Mouse (Mus musculus): ENCODE measurements at regions not wholly inside any gene's neighbourhood (a gene's known extent, or its start where the extent isn't known, plus 50 kb on each side); places are given as distances from the start of the nearest gene placed in this dataset.

GRCm38 (mm10) chr3:124501427-124501826 lies 75.6 kb upstream of the 1700006A11Rik start:
- no peaks in the 10 kb centered on the region for H3K9me3 ChIP-seq (replicated peaks; ENCODE audit: insufficient read depth, low read length)
- H3K79me2 ChIP-seq (ENCODE audit: control insufficient read depth, insufficient read depth, low read length, poor library complexity) = no peaks in the 10 kb centered on the region
- DNase-seq (ENCODE audit: low read depth, low spot score) = peak; percentile 36
- no peak overlapping the region for H3K4me3 ChIP-seq (ENCODE audit: control insufficient read depth in 1 of 2, insufficient read depth in 1 of 2, low read depth in 2 of 2, low read length in 2 of 2)
- no peaks in the 10 kb centered on the region for H3K4me1 ChIP-seq (ENCODE audit: control insufficient read depth in 1 of 2, insufficient read depth in 2 of 2, low read length in 2 of 2)
- no peaks in the 10 kb centered on the region for H3K36me3 ChIP-seq (ENCODE audit: control insufficient read depth in 1 of 2, insufficient read depth in 2 of 2, low read length in 2 of 2)
- peak; percentile 53 for TF ChIP-seq RAD21 (IDR thresholded peaks at IDR 0.05; ENCODE audit: low read depth, low read length)
- peak; percentile 53 for TF ChIP-seq ZC3H11A (IDR thresholded peaks at IDR 0.05; ENCODE audit: low read depth, low read length)
- TF ChIP-seq CHD1 (IDR thresholded peaks at IDR 0.05; ENCODE audit: low read depth, low read length) = no peak
- TF ChIP-seq HCFC1 (IDR thresholded peaks at IDR 0.05; ENCODE audit: low read depth, low read length) = no peak
- peak; percentile 88 for TF ChIP-seq SMC3 (IDR thresholded peaks at IDR 0.05; ENCODE audit: low read depth, low read length)
- no peak for TF ChIP-seq MXI1 (IDR thresholded peaks at IDR 0.05; ENCODE audit: low read depth, low read length)
- TF ChIP-seq MAFK (IDR thresholded peaks at IDR 0.05; ENCODE audit: borderline replicate concordance, low read depth, low read length) = no peak
- peak; percentile 12 to 68 (median 53); a peak in 5 of 6 replicates for TF ChIP-seq CTCF (IDR thresholded peaks at IDR 0.05 in 2 of 3, conservative IDR thresholded peaks at IDR 0.05 in 1 of 3; ENCODE audit: control insufficient read depth in 1 of 3, insufficient read depth in 1 of 3, low read depth in 2 of 3, low read length in 3 of 3, poor library complexity in 1 of 3, severe bottlenecking in 1 of 3)
- TF ChIP-seq ZKSCAN1 (IDR thresholded peaks at IDR 0.05; ENCODE audit: low read depth, low read length) = no peak
- no peak for TF ChIP-seq USF1 (IDR thresholded peaks at IDR 0.05; ENCODE audit: low read depth, low read length)
- TF ChIP-seq TAL1 (IDR thresholded peaks at IDR 0.05; ENCODE audit: low read length) = no peak
- TF ChIP-seq MYC (IDR thresholded peaks at IDR 0.05; ENCODE audit: low read depth, low read length) = no peak
- TF ChIP-seq ZMIZ1 (IDR thresholded peaks at IDR 0.05; ENCODE audit: low read depth, low read length) = no peak
- no peak overlapping the region for H3K9ac ChIP-seq (ENCODE audit: control insufficient read depth, low read depth, low read length, poor library complexity, severe bottlenecking)
- H3K27ac ChIP-seq (ENCODE audit: control insufficient read depth, low read depth, low read length) = no peak overlapping the region
- H3K27me3 ChIP-seq (ENCODE audit: control insufficient read depth in 1 of 2, insufficient read depth in 2 of 2, low read length in 2 of 2) = no peaks in the 10 kb centered on the region

DNA sequence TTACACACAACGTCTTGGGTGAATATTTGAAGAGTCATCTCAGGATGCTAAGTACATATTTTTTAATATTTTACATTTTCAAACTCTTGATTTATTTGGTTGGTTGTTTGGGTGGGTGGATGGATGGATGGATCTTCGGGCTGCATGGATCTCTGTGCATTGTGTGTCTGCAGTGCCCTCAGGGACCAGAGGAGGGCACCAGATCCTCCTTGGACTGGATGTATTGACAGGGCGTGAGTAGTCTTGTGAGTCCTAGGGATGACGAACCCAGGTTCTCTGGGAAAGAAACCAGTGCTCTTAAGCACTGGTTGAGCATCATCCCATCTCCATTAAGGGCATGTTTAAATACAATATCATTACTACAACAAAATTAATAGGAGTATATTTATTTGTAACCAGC lies 70.2 kb upstream of the 1700006A11Rik start:
- Histone ChIP-seq H3K27me3 (ENCODE audit: control insufficient read depth in 1 of 2, insufficient read depth in 2 of 2, low read length in 2 of 2) (no peaks in the 10 kb centered on the region), H3K9me3 (replicated peaks; ENCODE audit: insufficient read depth, low read length) (no peaks in the 10 kb centered on the region), H3K27ac (ENCODE audit: control insufficient read depth, low read depth, low read length) (no peak overlapping the region), H3K4me1 (ENCODE audit: control insufficient read depth in 1 of 2, insufficient read depth in 2 of 2, low read length in 2 of 2) (no peaks in the 10 kb centered on the region), H3K36me3 (ENCODE audit: control insufficient read depth in 1 of 2, insufficient read depth in 2 of 2, low read length in 2 of 2) (no peaks in the 10 kb centered on the region), H3K79me2 (ENCODE audit: control insufficient read depth, insufficient read depth, low read length, poor library complexity) (no peaks in the 10 kb centered on the region), H3K4me3 (ENCODE audit: control insufficient read depth in 1 of 2, insufficient read depth in 1 of 2, low read depth in 2 of 2, low read length in 2 of 2) (no peak overlapping the region), H3K9ac (ENCODE audit: control insufficient read depth, low read depth, low read length, poor library complexity, severe bottlenecking) (no peak overlapping the region)
- peak; percentile 63 for DNase-seq (ENCODE audit: low read depth, low spot score)
- TF ChIP-seq CTCF (IDR thresholded peaks at IDR 0.05 in 2 of 3, conservative IDR thresholded peaks at IDR 0.05 in 1 of 3; ENCODE audit: control insufficient read depth in 1 of 3, insufficient read depth in 1 of 3, low read depth in 2 of 3, low read length in 3 of 3, poor library complexity in 1 of 3, severe bottlenecking in 1 of 3) (peak; percentile 66 to 85 (median 76)), ZC3H11A (IDR thresholded peaks at IDR 0.05; ENCODE audit: low read depth, low read length) (peak; percentile 78), POLR2AphosphoS2 (IDR thresholded peaks at IDR 0.05; ENCODE audit: low read length) (no peak), RAD21 (IDR thresholded peaks at IDR 0.05; ENCODE audit: low read depth, low read length) (peak; percentile 79), SMC3 (IDR thresholded peaks at IDR 0.05; ENCODE audit: low read depth, low read length) (peak; percentile 93), SIN3A (IDR thresholded peaks at IDR 0.05; ENCODE audit: low read length) (no peak), ZNF384 (IDR thresholded peaks at IDR 0.05; ENCODE audit: low read depth, low read length) (no peak), MXI1 (IDR thresholded peaks at IDR 0.05; ENCODE audit: low read depth, low read length) (no peak)

All from MEL (cell line).